Mouse (Mus musculus): Measurements from ENCODE around the gene St6galnac3. TPM values are rescaled to one million over a fixed set of nuclear protein-coding genes. Genes with fewer than 3 reads are reported as not detected.

The St6galnac3 gene
- total and polyA plus RNA-seq, 3 experiments: 0.08 to 1.1 (median 0.38) TPM

DNA sequence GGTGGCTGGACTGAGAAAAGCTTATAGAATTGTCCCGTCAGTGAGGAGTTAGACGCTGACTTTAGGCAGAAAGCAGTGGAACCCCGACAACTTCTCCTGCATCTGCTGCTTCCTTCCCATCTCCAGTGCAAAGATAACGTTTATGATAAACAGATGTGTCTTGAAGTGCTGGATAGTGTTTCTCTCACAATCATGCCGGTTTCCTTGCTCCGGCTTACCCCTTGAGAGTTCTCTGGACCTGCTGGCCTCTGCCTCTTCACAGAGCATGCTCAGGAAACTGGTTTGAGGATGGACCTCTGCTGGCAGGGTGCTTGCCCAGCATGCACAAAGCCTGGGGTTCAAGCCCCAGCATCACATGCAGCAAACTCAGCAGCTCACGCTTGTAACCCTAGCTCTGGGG, 23.8 kb downstream of the St6galnac3 start:
- Histone ChIP-seq H3K27me3 (replicated peaks) (no peaks in the 10 kb centered on the region), H3K36me3 (replicated peaks in 1 of 2; ENCODE audit: control insufficient read depth in 1 of 2, insufficient read depth in 1 of 2, low read length in 1 of 2) (no peaks in the 10 kb centered on the region), H3K9ac (ENCODE audit: insufficient read depth, low read depth) (no peak overlapping the region), H3K27ac (ENCODE audit: insufficient read depth, low read depth) (no peak overlapping the region), H3K79me2 (replicated peaks; ENCODE audit: control insufficient read depth, extremely low read depth, insufficient read depth, poor library complexity, severe bottlenecking) (no peaks in the 10 kb centered on the region), H3K9me3 (replicated peaks; ENCODE audit: low read length) (no peaks in the 10 kb centered on the region), H3K4me2 (ENCODE audit: insufficient read depth, low read depth, poor library complexity, severe bottlenecking) (no peak overlapping the region), H3K4me1 (ENCODE audit: control insufficient read depth in 1 of 2, insufficient read depth in 2 of 2) (peaks cover 8 to 9% of the 10 kb centered on the region in 2 experiments), H3K4me3 (replicated peaks in 1 of 3; ENCODE audit: low read depth in 2 of 3, low read length in 2 of 3, poor library complexity in 1 of 3) (no peak overlapping the region)
- DNase-seq (ENCODE audit: extremely low read depth): no peak
- in situ Hi-C loops (cut with MboI; ENCODE audit: low pct_ligation_motif_present, low pct_unique_long_range_greater_than_20kb, low sequenced_read_pairs): no loop called here
- no peak for TF ChIP-seq MAZ (IDR thresholded peaks at IDR 0.05; ENCODE audit: low read depth, low read length)
- TF ChIP-seq NRF1 (IDR thresholded peaks at IDR 0.05; ENCODE audit: low read depth, low read length): peak; percentile 43; the same call in 1 of the 2 replicates
- dilution Hi-C loops (cut with MboI; ENCODE audit: extremely low pct_ligation_motif_present, extremely low pct_unique_long_range_greater_than_20kb, low sequenced_read_pairs): no loop called here

DNA sequence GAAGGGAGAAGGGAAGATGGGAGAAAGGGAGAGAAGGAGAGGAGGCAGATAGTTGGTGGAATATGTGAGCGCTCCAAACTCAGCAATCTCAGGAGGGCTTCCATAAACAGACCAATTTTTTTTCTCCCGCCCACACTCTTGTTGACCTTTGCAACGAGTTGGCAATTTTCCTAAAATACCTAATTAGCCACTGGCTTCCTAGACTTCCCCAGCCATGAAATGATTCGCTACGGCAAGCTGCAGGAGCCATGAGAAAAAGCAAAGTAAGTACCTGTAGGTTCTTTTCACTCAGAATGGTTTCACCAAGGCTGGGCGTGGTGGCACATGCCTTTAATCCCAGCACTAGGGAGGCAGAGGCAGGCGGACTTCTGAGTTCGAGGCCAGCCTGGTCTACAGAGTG, 25.9 kb downstream of the St6galnac3 start:
- Histone ChIP-seq H3K4me3 (replicated peaks in 1 of 3; ENCODE audit: low read depth in 2 of 3, low read length in 2 of 3, poor library complexity in 1 of 3) (no peak overlapping the region), H3K9ac (ENCODE audit: insufficient read depth, low read depth) (no peak overlapping the region), H3K79me2 (replicated peaks; ENCODE audit: control insufficient read depth, extremely low read depth, insufficient read depth, poor library complexity, severe bottlenecking) (no peaks in the 10 kb centered on the region), H3K4me1 (ENCODE audit: control insufficient read depth in 1 of 2, insufficient read depth in 2 of 2) (peaks cover 2 to 9% of the 10 kb centered on the region in 2 experiments; a peak in 3 of 4 replicates), H3K9me3 (replicated peaks; ENCODE audit: low read length) (no peaks in the 10 kb centered on the region), H3K4me2 (ENCODE audit: insufficient read depth, low read depth, poor library complexity, severe bottlenecking) (no peak overlapping the region), H3K36me3 (replicated peaks in 1 of 2; ENCODE audit: control insufficient read depth in 1 of 2, insufficient read depth in 1 of 2, low read length in 1 of 2) (no peaks in the 10 kb centered on the region), H3K27me3 (replicated peaks) (no peaks in the 10 kb centered on the region), H3K27ac (ENCODE audit: insufficient read depth, low read depth) (no peak overlapping the region)
- no peak for DNase-seq (ENCODE audit: extremely low read depth)
- dilution Hi-C loops (cut with MboI; ENCODE audit: extremely low pct_ligation_motif_present, extremely low pct_unique_long_range_greater_than_20kb, low sequenced_read_pairs) (no loop called here), in situ Hi-C loops (cut with MboI; ENCODE audit: low pct_ligation_motif_present, low pct_unique_long_range_greater_than_20kb, low sequenced_read_pairs) (no loop called here)
- no peak for TF ChIP-seq HCFC1 (IDR thresholded peaks at IDR 0.05; ENCODE audit: low read depth, low read length)
- no peak for TF ChIP-seq NRF1 (IDR thresholded peaks at IDR 0.05; ENCODE audit: low read depth, low read length)
- no peak for TF ChIP-seq CTCF (conservative IDR thresholded peaks at IDR 0.05 in 1 of 2, IDR thresholded peaks at IDR 0.05 in 1 of 2; ENCODE audit: low read depth in 2 of 2, low read length in 2 of 2)
- no peak for TF ChIP-seq MXI1 (IDR thresholded peaks at IDR 0.05; ENCODE audit: low read depth, low read length)
- TF ChIP-seq MEF2A (IDR thresholded peaks at IDR 0.05; ENCODE audit: borderline replicate concordance, low read depth, low read length): no peak
- no peak for TF ChIP-seq RAD21 (IDR thresholded peaks at IDR 0.05; ENCODE audit: low read depth, low read length)
- no peak for TF ChIP-seq JUND (conservative IDR thresholded peaks at IDR 0.05; ENCODE audit: low read depth, low read length)
- TF ChIP-seq MYC (IDR thresholded peaks at IDR 0.05; ENCODE audit: low read depth, low read length): no peak
- no peak for TF ChIP-seq ETS1 (conservative IDR thresholded peaks at IDR 0.05; ENCODE audit: low read depth, low read length)
- no peak for TF ChIP-seq SIN3A (IDR thresholded peaks at IDR 0.05; ENCODE audit: low read length)
- TF ChIP-seq ZNF384 (IDR thresholded peaks at IDR 0.05; ENCODE audit: low read depth, low read length): no peak
- TF ChIP-seq TBP (conservative IDR thresholded peaks at IDR 0.05; ENCODE audit: low read depth, low read length): no peak
- no peak for TF ChIP-seq CHD1 (IDR thresholded peaks at IDR 0.05; ENCODE audit: low read depth, low read length)
- no peak for TF ChIP-seq KAT2A (IDR thresholded peaks at IDR 0.05; ENCODE audit: insufficient replicate concordance, low read length)
- TF ChIP-seq GABPA (IDR thresholded peaks at IDR 0.05; ENCODE audit: insufficient replicate concordance, low read depth, low read length): no peak
- no peak for TF ChIP-seq UBTF (IDR thresholded peaks at IDR 0.05; ENCODE audit: low read depth, low read length)
- no peak for TF ChIP-seq JUN (IDR thresholded peaks at IDR 0.05; ENCODE audit: insufficient read depth, low read depth, low read length)
- no peak for TF ChIP-seq USF1 (IDR thresholded peaks at IDR 0.05; ENCODE audit: low read depth, low read length)

All from CH12.LX (cell line).